Mouse (Mus musculus): ENCODE data around the gene Abcb4. TPM values are rescaled to one million over a fixed set of nuclear protein-coding genes. Genes with fewer than 3 reads are reported as not detected.
"Not testable (repeated sequence)": the region's sequence is repeated elsewhere in the genome, so short reads cannot be mapped to it uniquely, and the experiment has no call there.

Abcb4 gene
- polyA plus RNA-seq, 1 experiment from 2014 or later, result 1.0 TPM

DNA sequence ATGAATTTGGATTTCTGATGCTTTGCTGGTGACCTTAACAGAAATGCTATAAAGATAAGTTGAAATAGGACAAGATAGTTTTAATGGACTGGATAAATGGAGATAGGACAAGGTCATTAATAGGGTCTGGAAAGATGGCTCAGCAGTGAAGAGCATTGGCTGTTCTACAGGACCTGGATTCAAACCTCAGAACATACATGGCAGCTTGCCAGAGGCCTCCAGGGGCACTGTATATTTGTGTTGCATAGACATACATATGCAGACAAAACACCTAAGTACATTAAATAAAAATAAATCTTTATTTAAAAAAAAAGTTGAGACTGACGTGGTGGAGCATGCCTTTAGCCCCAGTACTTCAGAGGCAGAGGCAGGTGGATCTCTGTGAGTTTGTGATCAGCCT is 7.5 kb downstream of the Abcb4 start:
- H3K4me3 ChIP-seq (ENCODE audit: low read length), result no peak overlapping the region
- H3K4me1 ChIP-seq (ENCODE audit: control insufficient read depth, insufficient read depth, low read depth, low read length), result no peaks in the 10 kb centered on the region
- no peaks in the 10 kb centered on the region for H3K9me3 ChIP-seq (ENCODE audit: control insufficient read depth, low read length)
- H3K27me3 ChIP-seq (replicated peaks; ENCODE audit: control insufficient read depth, insufficient read depth, low read length), result no peaks in the 10 kb centered on the region
- no peak overlapping the region for H3K4me2 ChIP-seq (ENCODE audit: low read length)
- H3K27ac ChIP-seq (ENCODE audit: low read depth, low read length), result no peak overlapping the region
- no peaks in the 10 kb centered on the region for H3K36me3 ChIP-seq (ENCODE audit: control insufficient read depth, insufficient read depth, low read length)
- ATAC-seq, result no peak
- H3K9ac ChIP-seq (ENCODE audit: low read depth, low read length), result no peak overlapping the region
- 78% methylated on average over 1 of the region's 1 CpGs for WGBS

GRCm38 (mm10) chr5:8902141-8902817 is 8.8 kb downstream of the Abcb4 start:
- no peak overlapping the region for H3K9ac ChIP-seq (ENCODE audit: low read depth, low read length)
- H3K4me1 ChIP-seq (ENCODE audit: control insufficient read depth, insufficient read depth, low read depth, low read length), result no peaks in the 10 kb centered on the region
- H3K27me3 ChIP-seq (replicated peaks; ENCODE audit: control insufficient read depth, insufficient read depth, low read length), result no peaks in the 10 kb centered on the region
- no peak overlapping the region for H3K4me2 ChIP-seq (ENCODE audit: low read length)
- H3K27ac ChIP-seq (ENCODE audit: low read depth, low read length), result no peak overlapping the region
- no peak overlapping the region for H3K4me3 ChIP-seq (ENCODE audit: low read length)
- WGBS, result 56% methylated on average over 6 of the region's 6 CpGs
- H3K36me3 ChIP-seq (ENCODE audit: control insufficient read depth, insufficient read depth, low read length), result no peaks in the 10 kb centered on the region
- no peaks in the 10 kb centered on the region for H3K9me3 ChIP-seq (ENCODE audit: control insufficient read depth, low read length)
- ATAC-seq, result no peak

DNA sequence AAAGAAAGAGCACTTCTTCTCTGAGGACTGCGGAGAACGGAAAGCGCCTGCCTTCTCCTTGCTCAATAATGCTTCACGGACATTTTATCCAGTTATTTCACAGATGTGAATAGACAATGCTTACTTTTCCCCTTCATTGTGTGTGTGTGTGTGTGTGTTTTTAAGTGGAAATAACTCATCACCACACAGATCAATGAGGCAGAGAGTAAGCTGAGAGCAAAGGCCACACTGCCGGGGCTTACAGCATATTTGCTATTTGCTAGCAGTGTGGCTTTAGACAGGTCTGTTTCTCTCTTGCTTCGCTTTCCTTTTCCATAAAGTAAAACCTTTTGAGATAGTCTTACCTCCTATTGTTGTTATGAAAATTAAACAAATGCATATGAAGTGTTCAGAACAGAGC is 11.0 kb downstream of the Abcb4 start:
- no peaks in the 10 kb centered on the region for H3K36me3 ChIP-seq (ENCODE audit: control insufficient read depth, insufficient read depth, low read length)
- WGBS, result 35% methylated on average over 6 of the region's 6 CpGs
- no peak for ATAC-seq
- H3K9me3 ChIP-seq (ENCODE audit: control insufficient read depth, low read length), result no peaks in the 10 kb centered on the region
- H3K27me3 ChIP-seq (replicated peaks; ENCODE audit: control insufficient read depth, insufficient read depth, low read length), result no peaks in the 10 kb centered on the region
- H3K9ac ChIP-seq (ENCODE audit: low read depth, low read length), result no peak overlapping the region
- H3K4me1 ChIP-seq (ENCODE audit: control insufficient read depth, insufficient read depth, low read depth, low read length), result no peaks in the 10 kb centered on the region
- no peak overlapping the region for H3K4me2 ChIP-seq (ENCODE audit: low read length)
- H3K4me3 ChIP-seq (ENCODE audit: low read length), result no peak overlapping the region
- H3K27ac ChIP-seq (ENCODE audit: low read depth, low read length), result no peak overlapping the region

- no peak overlapping the region for H3K9ac ChIP-seq (ENCODE audit: low read depth, low read length)
- ATAC-seq, result no peak
- H3K4me1 ChIP-seq (ENCODE audit: control insufficient read depth, insufficient read depth, low read depth, low read length), result no peaks in the 10 kb centered on the region
- no peak overlapping the region for H3K4me3 ChIP-seq (ENCODE audit: low read length)
- H3K9me3 ChIP-seq (ENCODE audit: control insufficient read depth, low read length), result no peaks in the 10 kb centered on the region
- no peaks in the 10 kb centered on the region for H3K27me3 ChIP-seq (replicated peaks; ENCODE audit: control insufficient read depth, insufficient read depth, low read length)
- H3K36me3 ChIP-seq (ENCODE audit: control insufficient read depth, insufficient read depth, low read length), result no peaks in the 10 kb centered on the region
- H3K4me2 ChIP-seq (ENCODE audit: low read length), result no peak overlapping the region
- no peak overlapping the region for H3K27ac ChIP-seq (ENCODE audit: low read depth, low read length)
- WGBS, result 76% methylated on average over 8 of the region's 8 CpGs
These were observed 18.2 kb downstream of the Abcb4 start for GRCm38 (mm10) chr5:8911567-8912198.

- Histone ChIP-seq H3K9ac (ENCODE audit: low read depth, low read length) (no peak overlapping the region), H3K4me2 (ENCODE audit: low read length) (no peak overlapping the region), H3K36me3 (ENCODE audit: control insufficient read depth, insufficient read depth, low read length) (no peaks in the 10 kb centered on the region), H3K27ac (ENCODE audit: low read depth, low read length) (no peak overlapping the region), H3K9me3 (ENCODE audit: control insufficient read depth, low read length) (no peaks in the 10 kb centered on the region), H3K27me3 (replicated peaks; ENCODE audit: control insufficient read depth, insufficient read depth, low read length) (no peaks in the 10 kb centered on the region), H3K4me3 (ENCODE audit: low read length) (no peak overlapping the region), H3K4me1 (ENCODE audit: control insufficient read depth, insufficient read depth, low read depth, low read length) (no peaks in the 10 kb centered on the region)
- WGBS, result 86% methylated on average over 2 of the region's 2 CpGs
- no peak for ATAC-seq
These were observed 22.9 kb downstream of the Abcb4 start for GRCm38 (mm10) chr5:8916400-8916799.

DNA sequence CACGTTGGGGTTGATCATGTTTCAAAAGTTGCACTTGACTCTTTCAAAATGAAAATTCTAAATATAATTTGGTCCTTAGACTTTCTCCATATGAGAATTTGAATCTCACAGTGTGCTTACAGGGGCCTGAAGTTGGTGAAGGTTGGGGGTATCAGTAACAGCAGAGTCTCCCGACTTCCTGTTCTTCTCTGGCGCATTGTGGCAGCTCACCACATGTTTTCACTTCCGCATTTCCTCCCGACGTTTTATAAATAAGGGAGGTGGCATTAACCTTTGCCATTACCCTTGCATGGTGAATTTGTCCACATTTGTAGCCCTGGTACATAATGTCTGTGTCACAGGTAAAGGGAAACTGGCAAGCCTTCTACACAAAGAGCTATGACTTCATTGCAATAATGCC is 23.6 kb downstream of the Abcb4 start:
- H3K4me3 ChIP-seq (ENCODE audit: low read length), result no peak overlapping the region
- no peak overlapping the region for H3K27ac ChIP-seq (ENCODE audit: low read depth, low read length)
- H3K9me3 ChIP-seq (ENCODE audit: control insufficient read depth, low read length), result no peaks in the 10 kb centered on the region
- WGBS, result 86% methylated on average over 6 of the region's 6 CpGs
- no peaks in the 10 kb centered on the region for H3K36me3 ChIP-seq (ENCODE audit: control insufficient read depth, insufficient read depth, low read length)
- no peak overlapping the region for H3K4me2 ChIP-seq (ENCODE audit: low read length)
- H3K9ac ChIP-seq (ENCODE audit: low read depth, low read length), result no peak overlapping the region
- H3K27me3 ChIP-seq (replicated peaks; ENCODE audit: control insufficient read depth, insufficient read depth, low read length), result no peaks in the 10 kb centered on the region
- no peaks in the 10 kb centered on the region for H3K4me1 ChIP-seq (ENCODE audit: control insufficient read depth, insufficient read depth, low read depth, low read length)
- ATAC-seq, result no peak

DNA sequence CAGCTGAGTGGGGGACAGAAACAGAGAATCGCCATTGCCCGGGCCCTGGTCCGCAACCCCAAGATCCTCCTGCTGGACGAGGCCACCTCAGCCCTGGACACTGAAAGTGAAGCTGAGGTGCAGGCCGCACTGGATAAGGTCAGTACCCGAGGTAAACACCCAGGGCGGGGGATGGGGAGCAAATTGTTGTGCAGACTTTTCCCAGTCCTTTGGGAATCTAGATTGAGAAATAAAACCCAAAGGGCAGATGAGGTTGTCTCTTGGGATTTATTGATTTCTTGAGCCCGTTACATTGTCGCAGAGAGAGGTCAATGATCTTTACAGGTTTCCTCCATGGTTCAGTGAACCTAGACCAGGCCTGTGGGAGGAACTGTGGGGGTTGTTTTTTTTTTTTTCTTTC is 34.9 kb downstream of the Abcb4 start:
- no peaks in the 10 kb centered on the region for H3K36me3 ChIP-seq (ENCODE audit: control insufficient read depth, insufficient read depth, low read length)
- no peak overlapping the region for H3K4me3 ChIP-seq (ENCODE audit: low read length)
- H3K9ac ChIP-seq (ENCODE audit: low read depth, low read length), result no peak overlapping the region
- no peak overlapping the region for H3K4me2 ChIP-seq (ENCODE audit: low read length)
- no peaks in the 10 kb centered on the region for H3K4me1 ChIP-seq (ENCODE audit: control insufficient read depth, insufficient read depth, low read depth, low read length)
- no peaks in the 10 kb centered on the region for H3K27me3 ChIP-seq (replicated peaks; ENCODE audit: control insufficient read depth, insufficient read depth, low read length)
- H3K9me3 ChIP-seq (ENCODE audit: control insufficient read depth, low read length), result no peaks in the 10 kb centered on the region
- ATAC-seq, result no peak
- H3K27ac ChIP-seq (ENCODE audit: low read depth, low read length), result no peak overlapping the region
- 85% methylated on average over 9 of the region's 9 CpGs for WGBS

DNA sequence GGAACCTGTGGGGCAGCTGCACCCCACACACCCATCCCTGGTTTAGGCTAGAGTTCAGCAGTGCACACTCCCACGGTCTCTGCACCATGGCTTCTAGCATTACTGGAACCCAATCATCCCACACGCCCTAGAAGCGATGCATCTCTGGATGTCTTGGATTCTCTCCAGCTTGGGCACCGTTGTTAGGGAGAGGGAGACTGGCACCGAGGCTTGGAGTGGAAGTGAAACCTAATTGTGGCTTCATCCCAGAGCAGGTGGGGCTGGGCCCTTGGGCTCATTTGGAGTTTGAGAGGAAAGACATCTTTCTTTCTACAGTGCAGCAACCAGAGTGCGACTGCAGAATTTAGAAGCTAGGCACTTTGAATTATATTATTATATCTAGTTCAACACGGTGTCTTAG is 44.4 kb downstream of the Abcb4 start:
- 79% methylated on average over 7 of the region's 7 CpGs for WGBS
- ATAC-seq, result no peak
- no peak overlapping the region for H3K9ac ChIP-seq (ENCODE audit: low read depth, low read length)

DNA sequence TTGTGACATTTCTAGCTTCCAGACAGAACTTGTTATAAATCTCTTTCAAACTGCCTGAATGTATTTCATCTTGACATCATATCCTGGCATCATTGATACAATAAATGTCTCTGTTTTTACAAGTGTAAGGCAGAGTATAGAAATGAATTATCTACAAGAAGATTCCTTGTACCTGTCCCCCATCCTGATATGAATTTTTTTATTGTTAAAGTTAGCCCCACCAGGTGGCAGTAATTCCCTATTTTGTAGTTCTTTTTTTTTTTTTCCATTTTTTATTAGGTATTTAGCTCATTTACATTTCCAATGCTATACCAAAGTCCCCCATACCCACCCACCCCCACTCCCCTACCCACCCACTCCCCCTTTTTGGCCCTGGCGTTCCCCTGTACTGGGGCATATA is 47.7 kb downstream of the Abcb4 start:
- not testable (repeated sequence) for ATAC-seq

More for the DNA sequence above, 44.4 kb downstream of the Abcb4 start:
- Histone ChIP-seq H3K36me3 (ENCODE audit: control insufficient read depth, insufficient read depth, low read length) (no peaks in the 10 kb centered on the region), H3K27ac (ENCODE audit: low read depth, low read length) (no peak overlapping the region), H3K27me3 (replicated peaks; ENCODE audit: control insufficient read depth, insufficient read depth, low read length) (no peaks in the 10 kb centered on the region), H3K4me2 (ENCODE audit: low read length) (no peak overlapping the region), H3K9me3 (ENCODE audit: control insufficient read depth, low read length) (no peaks in the 10 kb centered on the region), H3K4me3 (ENCODE audit: low read length) (no peak overlapping the region), H3K4me1 (ENCODE audit: control insufficient read depth, insufficient read depth, low read depth, low read length) (no peaks in the 10 kb centered on the region)

More for the DNA sequence above, 47.7 kb downstream of the Abcb4 start:
- H3K4me1 ChIP-seq (ENCODE audit: control insufficient read depth, insufficient read depth, low read depth, low read length); H3K4me3 ChIP-seq (ENCODE audit: low read length); H3K9me3 ChIP-seq (ENCODE audit: control insufficient read depth, low read length); H3K27me3 ChIP-seq (replicated peaks; ENCODE audit: control insufficient read depth, insufficient read depth, low read length); H3K9ac ChIP-seq (ENCODE audit: low read depth, low read length); H3K36me3 ChIP-seq (ENCODE audit: control insufficient read depth, insufficient read depth, low read length); H3K4me2 ChIP-seq (ENCODE audit: low read length); H3K27ac ChIP-seq (ENCODE audit: low read depth, low read length): not testable (repeated sequence)
- no CpG with 5 or more reads among the region's 1 CpGs for WGBS

Measured in hindbrain, embryonic 16.5 days (tissue).